Mouse (Mus musculus) megakaryocyte, embryonic 14.5 days (primary cell): ENCODE results near the gene Rcn1.

ENCODE experiments used
- FLI1 ChIP-seq: IDR thresholded peaks from 2 replicates; pipeline ENCODE4 v1.6.1; 2012; ENCODE audit warnings: low read length, inconsistent platforms, mixed read lengths
- GATA1 ChIP-seq: IDR thresholded peaks from 3 replicates; pipeline ENCODE4 v1.6.1; 2012; ENCODE audit warnings: mixed read lengths, low read length, inconsistent platforms, borderline replicate concordance

- TF ChIP-seq FLI1 = no peak
- TF ChIP-seq GATA1 = no peak
Measured at GRCm38 (mm10) chr2:105337171-105337875, 61.8 kb downstream of the Rcn1 start.
